In the genomic region with DNA sequence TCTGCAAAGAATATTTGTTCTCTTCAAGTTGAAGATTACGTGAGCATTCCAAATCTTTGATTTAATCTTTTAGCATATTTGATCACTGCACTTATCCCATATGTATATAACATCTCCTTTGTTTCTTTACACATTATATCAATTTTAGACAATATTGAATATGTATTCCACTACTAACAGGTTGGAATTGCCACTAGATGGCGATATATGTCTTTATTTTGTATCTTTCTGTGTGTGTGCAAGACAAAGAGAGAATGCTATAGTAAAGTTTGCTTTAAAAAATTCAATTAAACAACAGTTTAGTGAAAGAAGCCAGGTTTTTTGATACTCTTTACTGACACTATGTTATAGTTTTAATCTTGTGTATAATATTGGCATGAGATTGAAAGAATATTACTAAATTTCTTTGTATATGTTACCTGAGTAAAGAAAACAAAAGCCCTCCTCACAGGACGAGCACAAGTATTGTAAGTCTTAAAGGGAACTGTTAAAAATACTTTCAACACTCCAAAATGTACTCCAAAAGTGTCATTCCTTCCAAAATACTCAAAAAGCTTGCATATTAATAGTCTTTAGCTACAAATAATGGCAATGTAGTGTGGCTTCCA, we compare ENCODE assay signal across 8 mouse cellular contexts. TPM values are rescaled to one million over a fixed set of nuclear protein-coding genes. Genes with fewer than 3 reads are reported as not detected.
A peak's percentile ranks its signal among the peaks of the same experiment; 100 is the strongest.
DNase-seq lines count a peak whose midpoint lies in the region; ATAC-seq and TF ChIP-seq lines count a peak whose summit lies in the region.
"Had no signal": no experiment of that assay in that cellular context is flagged by ENCODE, and none has a peak within 500 bp of the region (broad histone marks: within the 10 kb centered on the region; RNA-seq: fewer than 3 reads in every experiment).

No protein-coding gene starts in this region.

- peak; percentile 54 for TF ChIP-seq CTCF in liver, adult 2 months (IDR thresholded peaks at IDR 0.05; ENCODE audit: low read depth, low read length)

- no peak overlapping the region for H3K4me2 ChIP-seq in forebrain, embryonic 16.5 days (ENCODE audit: low read length)
- no peak overlapping the region for H3K4me2 ChIP-seq in neural tube, embryonic 15.5 days
- H3K4me2 ChIP-seq: heart, embryonic 15.5 days had no signal

- H3K4me1 ChIP-seq in liver, adult 2 months (ENCODE audit: control insufficient read depth, insufficient read depth, low read length), result no peaks in the 10 kb centered on the region
- H3K4me1 ChIP-seq in forebrain, embryonic 16.5 days (replicated peaks; ENCODE audit: control insufficient read depth, insufficient read depth, low read length), result no peaks in the 10 kb centered on the region
- H3K4me1 ChIP-seq in neural tube, embryonic 15.5 days, result no peaks in the 10 kb centered on the region
- H3K4me1 ChIP-seq: heart, embryonic 15.5 days had no signal

- WGBS in liver, adult 2 months, result 41% methylated on average over 3 of the region's 3 CpGs
- WGBS in forebrain, embryonic 16.5 days, result 39% methylated on average over 3 of the region's 3 CpGs
- 45% methylated on average over 3 of the region's 3 CpGs for WGBS in neural tube, embryonic 15.5 days

- H3K4me3 ChIP-seq in liver, adult 2 months (ENCODE audit: insufficient read depth, low read depth, low read length), result no peak overlapping the region
- H3K4me3 ChIP-seq in forebrain, embryonic 16.5 days (replicated peaks; ENCODE audit: low read length), result no peak overlapping the region
- no peak overlapping the region for H3K4me3 ChIP-seq in neural tube, embryonic 15.5 days (replicated peaks)
- H3K4me3 ChIP-seq: heart, embryonic 15.5 days had no signal

- no peaks in the 10 kb centered on the region for H3K27me3 ChIP-seq in liver, adult 2 months (ENCODE audit: control insufficient read depth, insufficient read depth, low read length)
- H3K27me3 ChIP-seq in forebrain, embryonic 16.5 days (replicated peaks; ENCODE audit: control insufficient read depth, insufficient read depth, low read length), result no peaks in the 10 kb centered on the region
- no peaks in the 10 kb centered on the region for H3K27me3 ChIP-seq in neural tube, embryonic 15.5 days (replicated peaks)
- H3K27me3 ChIP-seq: heart, embryonic 15.5 days had no signal

- ATAC-seq in forebrain, embryonic 16.5 days, result peak; percentile 94
- ATAC-seq in neural tube, embryonic 15.5 days (ENCODE audit: low FRiP score), result peak; percentile 85; the same call in 1 of the 2 replicates

- H3K36me3 ChIP-seq in liver, adult 2 months (ENCODE audit: control insufficient read depth, insufficient read depth, low read length), result no peaks in the 10 kb centered on the region
- H3K36me3 ChIP-seq in forebrain, embryonic 16.5 days (ENCODE audit: control insufficient read depth, insufficient read depth), result no peaks in the 10 kb centered on the region
- H3K36me3 ChIP-seq in neural tube, embryonic 15.5 days, result no peaks in the 10 kb centered on the region
- H3K36me3 ChIP-seq: heart, embryonic 15.5 days had no signal

- TF ChIP-seq POLR2A in liver, adult 2 months (IDR thresholded peaks at IDR 0.05; ENCODE audit: extremely low read depth, insufficient read depth, low read length), result no peak

- H3K9me3 ChIP-seq in forebrain, embryonic 16.5 days (ENCODE audit: control insufficient read depth, low read length), result no peaks in the 10 kb centered on the region
- H3K9me3 ChIP-seq in neural tube, embryonic 15.5 days (replicated peaks), result no peaks in the 10 kb centered on the region
- H3K9me3 ChIP-seq: heart, embryonic 15.5 days had no signal

- H3K9ac ChIP-seq in liver, adult 2 months (ENCODE audit: low read depth, low read length), result no peak overlapping the region
- H3K9ac ChIP-seq in forebrain, embryonic 16.5 days (replicated peaks; ENCODE audit: low read depth, low read length), result no peak overlapping the region
- H3K9ac ChIP-seq in neural tube, embryonic 15.5 days (replicated peaks), result no peak overlapping the region
- H3K9ac ChIP-seq: heart, embryonic 15.5 days had no signal

- intact Hi-C loops in heart, postnatal 36 days (cut with DNase I), result loop anchor here (1.0 kb wide), 1 partner anchor 1797 kb away; no protein-coding TSS in a partner anchor

- H3K27ac ChIP-seq in liver, adult 2 months (replicated peaks; ENCODE audit: insufficient read depth, low read depth, low read length), result no peak overlapping the region
- no peak overlapping the region for H3K27ac ChIP-seq in forebrain, embryonic 16.5 days (ENCODE audit: low read length)
- no peak overlapping the region for H3K27ac ChIP-seq in neural tube, embryonic 15.5 days (replicated peaks)
- H3K27ac ChIP-seq: heart, embryonic 15.5 days had no signal

- DNase-seq in liver, adult 2 months (ENCODE audit: extremely low read depth, low read depth, low spot score), result peak; percentile 51
- DNase-seq in liver (no peak), adipocyte (ENCODE audit: low spot score) (peak; percentile 64)
- DNase-seq in urinary bladder, postnatal 10 days (ENCODE audit: low spot score), result no peak
- no peak for DNase-seq in heart, postnatal 36 days

- no peaks in the 10 kb centered on the region for H3K79me2 ChIP-seq in liver, adult 2 months (ENCODE audit: control insufficient read depth, insufficient read depth, low read length)

RNA-seq across cellular contexts. Expression of gene Anxa10, which starts 42.7 kb away (rescaled TPM):
- total RNA-seq in liver, adult 2 months (2014; rRNA removed), result not detected in 2 replicates
- not detected in 2 replicates for polyA plus RNA-seq in liver, adult 2 months (2012; rRNA removed)
- polyA plus RNA-seq in forebrain, embryonic 16.5 days (2015; fragmentation: Nextera tagmentation; extraction: Ambion mirVana), result not detected in 2 replicates
- polyA plus RNA-seq in neural tube, embryonic 15.5 days (2015; fragmentation: Nextera tagmentation; extraction: Ambion mirVana), result 0.08 and 0.18 TPM in 2 replicates
- not detected for total RNA-seq in heart, postnatal 36 days (2021)
- polyA plus RNA-seq: heart, embryonic 15.5 days had no signal

Comparison
In these comparisons a context has a peak if more than half of its experiments do, and no peak if none do; other contexts are left out.
1. DNase-seq: peak in liver, adult 2 months (single experiment) and adipocyte (single experiment); none in liver (single experiment), urinary bladder, postnatal 10 days (single experiment) and heart, postnatal 36 days (0 of 2).